In the genomic region with DNA sequence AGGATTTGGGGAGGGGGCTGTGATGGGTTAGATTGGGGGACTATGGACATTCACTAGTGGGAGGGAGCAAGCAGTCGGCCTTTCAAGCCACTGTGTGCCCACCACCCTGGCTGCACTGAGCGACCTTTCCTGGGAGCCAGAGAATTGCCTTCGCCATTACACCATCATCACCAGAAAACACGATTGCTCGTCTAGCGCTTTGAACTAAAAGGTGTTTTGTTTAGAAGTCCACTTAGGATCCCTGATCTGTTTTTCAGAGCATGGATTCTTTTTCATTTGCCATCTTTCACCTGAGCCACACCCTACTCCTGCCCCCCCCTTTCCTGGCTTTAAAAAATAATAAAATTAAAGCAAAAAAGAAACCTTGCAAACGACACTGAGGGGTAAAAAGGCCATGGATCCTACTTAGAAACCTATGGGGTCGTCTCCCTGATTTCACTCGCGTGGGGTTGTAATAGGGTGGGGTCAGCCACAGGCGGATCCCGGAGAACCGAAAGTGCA, we compare ENCODE assay signal across 8 mouse cellular contexts. TPM values are rescaled to one million over a fixed set of nuclear protein-coding genes. Genes with fewer than 3 reads are reported as not detected.
DNase-seq lines count a peak whose midpoint lies in the region; ATAC-seq and TF ChIP-seq lines count a peak whose summit lies in the region.

No protein-coding gene starts in this region.

- H3K79me2 ChIP-seq in CH12.LX (replicated peaks; ENCODE audit: control insufficient read depth, extremely low read depth, insufficient read depth, poor library complexity, severe bottlenecking): peaks cover 46% of the 10 kb centered on the region

- TF ChIP-seq RAD21 in CH12.LX (IDR thresholded peaks at IDR 0.05; ENCODE audit: low read depth, low read length): no peak

- peak overlapping the region; percentile 85 for H3K9ac ChIP-seq in CH12.LX (ENCODE audit: insufficient read depth, low read depth)
- H3K9ac ChIP-seq in forebrain, embryonic 12.5 days: peak overlapping the region; percentile 85
- H3K9ac ChIP-seq in liver, embryonic 12.5 days: peak overlapping the region; percentile 95
- peak overlapping the region; percentile 69 for H3K9ac ChIP-seq in stomach, embryonic 15.5 days

- WGBS in forebrain, embryonic 12.5 days: 1% methylated on average over 13 of the region's 13 CpGs
- 1% methylated on average over 13 of the region's 13 CpGs for WGBS in liver, embryonic 12.5 days (ENCODE audit: insufficient replicate concordance)
- WGBS in stomach, embryonic 15.5 days: under 1% methylated on average over 13 of the region's 13 CpGs

- peak; percentile 34 for ATAC-seq in forebrain, embryonic 12.5 days (ENCODE audit: low FRiP score)
- peak; percentile 8; the same call in 1 of the 2 replicates for ATAC-seq in liver, embryonic 12.5 days
- no peak for ATAC-seq in stomach, embryonic 15.5 days (ENCODE audit: insufficient read depth, low FRiP score, low read depth)

- no peaks in the 10 kb centered on the region for H3K9me3 ChIP-seq in CH12.LX (replicated peaks; ENCODE audit: low read length)
- no peaks in the 10 kb centered on the region for H3K9me3 ChIP-seq in forebrain, embryonic 12.5 days
- H3K9me3 ChIP-seq in liver, embryonic 12.5 days (replicated peaks): no peaks in the 10 kb centered on the region
- no peaks in the 10 kb centered on the region for H3K9me3 ChIP-seq in stomach, embryonic 15.5 days

- no peak for TF ChIP-seq CTCF in CH12.LX (conservative IDR thresholded peaks at IDR 0.05 in 1 of 2, IDR thresholded peaks at IDR 0.05 in 1 of 2; ENCODE audit: low read depth in 2 of 2, low read length in 2 of 2)

- TF ChIP-seq POLR2A in CH12.LX (IDR thresholded peaks at IDR 0.05; ENCODE audit: low read depth, low read length): no peak

- peak overlapping the region; percentile 69 to 78 (median 77) for H3K4me3 ChIP-seq in CH12.LX (replicated peaks in 1 of 3; ENCODE audit: low read depth in 2 of 3, low read length in 2 of 3, poor library complexity in 1 of 3)
- H3K4me3 ChIP-seq in forebrain, embryonic 12.5 days (replicated peaks): peak overlapping the region; percentile 57
- peak overlapping the region; percentile 82 for H3K4me3 ChIP-seq in liver, embryonic 12.5 days
- peak overlapping the region; percentile 57 for H3K4me3 ChIP-seq in stomach, embryonic 15.5 days (replicated peaks)

- H3K4me2 ChIP-seq in CH12.LX (ENCODE audit: insufficient read depth, low read depth, poor library complexity, severe bottlenecking): peak overlapping the region; percentile 65
- peak overlapping the region; percentile 93 for H3K4me2 ChIP-seq in forebrain, embryonic 12.5 days
- H3K4me2 ChIP-seq in liver, embryonic 12.5 days: peak overlapping the region; percentile 96
- peak overlapping the region; percentile 88 for H3K4me2 ChIP-seq in stomach, embryonic 15.5 days

- in situ Hi-C loops in CH12.LX (cut with MboI; ENCODE audit: low pct_ligation_motif_present, low pct_unique_long_range_greater_than_20kb, low sequenced_read_pairs): no loop called here

- TF ChIP-seq EP300 in CH12.LX (IDR thresholded peaks at IDR 0.05; ENCODE audit: low read length): no peak

- H3K27ac ChIP-seq in CH12.LX (ENCODE audit: insufficient read depth, low read depth): peak overlapping the region; percentile 99
- peak overlapping the region; percentile 100 for H3K27ac ChIP-seq in forebrain, embryonic 12.5 days
- peak overlapping the region; percentile 100 for H3K27ac ChIP-seq in liver, embryonic 12.5 days
- H3K27ac ChIP-seq in stomach, embryonic 15.5 days: peak overlapping the region; percentile 100

- no peaks in the 10 kb centered on the region for H3K27me3 ChIP-seq in CH12.LX (replicated peaks)
- H3K27me3 ChIP-seq in forebrain, embryonic 12.5 days: no peaks in the 10 kb centered on the region
- H3K27me3 ChIP-seq in liver, embryonic 12.5 days (replicated peaks): no peaks in the 10 kb centered on the region
- no peaks in the 10 kb centered on the region for H3K27me3 ChIP-seq in stomach, embryonic 15.5 days (replicated peaks)

- intact Hi-C loops in gastrocnemius, postnatal 14 days (cut with DNase I; ENCODE audit: low total_unique reads): no loop called here

- H3K36me3 ChIP-seq in CH12.LX (replicated peaks in 1 of 2; ENCODE audit: control insufficient read depth in 1 of 2, insufficient read depth in 1 of 2, low read length in 1 of 2): peaks cover 0 to 5% of the 10 kb centered on the region in 2 experiments
- H3K36me3 ChIP-seq in forebrain, embryonic 12.5 days (replicated peaks): peaks cover 4% of the 10 kb centered on the region
- H3K36me3 ChIP-seq in liver, embryonic 12.5 days: peaks cover 32% of the 10 kb centered on the region
- H3K36me3 ChIP-seq in stomach, embryonic 15.5 days: no peaks in the 10 kb centered on the region

- peaks cover 0 to 13% of the 10 kb centered on the region in 2 experiments; a peak in 1 of 4 replicates for H3K4me1 ChIP-seq in CH12.LX (ENCODE audit: control insufficient read depth in 1 of 2, insufficient read depth in 2 of 2)
- H3K4me1 ChIP-seq in forebrain, embryonic 12.5 days: peaks cover 55% of the 10 kb centered on the region
- H3K4me1 ChIP-seq in liver, embryonic 12.5 days: peaks cover 54% of the 10 kb centered on the region
- peaks cover 15% of the 10 kb centered on the region for H3K4me1 ChIP-seq in stomach, embryonic 15.5 days

- dilution Hi-C loops in CH12.LX (cut with MboI; ENCODE audit: extremely low pct_ligation_motif_present, extremely low pct_unique_long_range_greater_than_20kb, low sequenced_read_pairs): no loop called here

- DNase-seq in gastrocnemius, postnatal 10 days: peak; percentile 27
- DNase-seq in gastrocnemius, postnatal 25 days: no peak
- no peak for DNase-seq in CH12.LX (ENCODE audit: extremely low read depth)
- DNase-seq in gastrocnemius, postnatal 14 days: no peak
- DNase-seq in cerebellum, postnatal 10 days: no peak

TF ChIP-seq in CH12.LX, 34 proteins besides CTCF, POLR2A, EP300 and RAD21 (continues in another document):
- TF ChIP-seq CHD2 (IDR thresholded peaks at IDR 0.05; ENCODE audit: low read length) (0 out of 2 replicates have a peak, but pooled peaks have one; percentile 4), ZNF384 (IDR thresholded peaks at IDR 0.05; ENCODE audit: low read depth, low read length) (peak; percentile 36), HCFC1 (IDR thresholded peaks at IDR 0.05; ENCODE audit: low read depth, low read length) (no peak; the same call in 1 of the 2 replicates), ZMIZ1 (IDR thresholded peaks at IDR 0.05; ENCODE audit: low read depth, low read length) (0 out of 2 replicates have a peak, but pooled peaks have one; percentile 14), ELF1 (IDR thresholded peaks at IDR 0.05; ENCODE audit: low read depth, low read length) (0 out of 2 replicates have a peak, but pooled peaks have one; percentile 13), ETS1 (conservative IDR thresholded peaks at IDR 0.05; ENCODE audit: low read depth, low read length) (0 out of 2 replicates have a peak, but pooled peaks have one; percentile 31), MYC (IDR thresholded peaks at IDR 0.05; ENCODE audit: low read depth, low read length) (no peak), USF1 (IDR thresholded peaks at IDR 0.05; ENCODE audit: low read depth, low read length) (no peak), MAZ (IDR thresholded peaks at IDR 0.05; ENCODE audit: low read depth, low read length) (peak; percentile 58; the same call in 1 of the 2 replicates), TBP (conservative IDR thresholded peaks at IDR 0.05; ENCODE audit: low read depth, low read length) (no peak), NRF1 (IDR thresholded peaks at IDR 0.05; ENCODE audit: low read depth, low read length) (0 out of 2 replicates have a peak, but pooled peaks have one; percentile 0), CHD1 (IDR thresholded peaks at IDR 0.05; ENCODE audit: low read depth, low read length) (no peak; the same call in 1 of the 2 replicates), ZKSCAN1 (IDR thresholded peaks at IDR 0.05; ENCODE audit: borderline replicate concordance, low read depth, low read length) (no peak), ZC3H11A (IDR thresholded peaks at IDR 0.05; ENCODE audit: low read depth, low read length) (no peak), POLR2AphosphoS2 (IDR thresholded peaks at IDR 0.05; ENCODE audit: low read depth, low read length) (no peak), IRF4 (IDR thresholded peaks at IDR 0.05; ENCODE audit: low read depth, low read length) (no peak), USF2 (conservative IDR thresholded peaks at IDR 0.05; ENCODE audit: low read depth, low read length) (no peak)

RNA-seq across cellular contexts. Expression of a gene that starts 7.4 kb away (rescaled TPM):
- 10 to 100 TPM; 47.0 to 51.8 TPM for total RNA-seq in gastrocnemius, postnatal 10 days (2021)
- 10 to 100 TPM; 33.9 to 34.0 TPM for total RNA-seq in gastrocnemius, postnatal 25 days (2021)
- total RNA-seq in CH12.LX (2012; rRNA removed): 12.8 and 19.2 TPM in 2 replicates
- 23.5 TPM in 2 replicates for total RNA-seq in CH12.LX (2014; rRNA removed)
- 15.8 and 20.9 TPM in 2 replicates for polyA plus RNA-seq in CH12.LX (2012; ENCODE audit: insufficient read length, low read depth)
- polyA plus RNA-seq in forebrain, embryonic 12.5 days (2016; fragmentation: Nextera tagmentation; extraction: Ambion mirVana): 36.4 and 40.5 TPM in 2 replicates
- polyA plus RNA-seq in liver, embryonic 12.5 days (2016; fragmentation: Nextera tagmentation; extraction: Ambion mirVana): 9.5 and 9.9 TPM in 2 replicates
- 17.9 and 19.7 TPM in 2 replicates for polyA plus RNA-seq in stomach, embryonic 15.5 days (2015; fragmentation: Nextera tagmentation; extraction: Ambion mirVana)
- total RNA-seq in gastrocnemius, postnatal 14 days (2021): 10 to 100 TPM; 42.0 to 42.4 TPM

RNA-seq across cellular contexts. Expression of a gene that starts 29.3 kb away (rescaled TPM):
- total RNA-seq in gastrocnemius, postnatal 10 days (2021): 1 to 10 TPM; 6.4 to 6.8 TPM
- total RNA-seq in gastrocnemius, postnatal 25 days (2021): 1 to 10 TPM; 3.2 to 4.0 TPM
- total RNA-seq in CH12.LX (2012; rRNA removed) (6.3 and 7.5 TPM in 2 replicates), CH12.LX (2014; rRNA removed) (3.8 and 5.2 TPM in 2 replicates)
- 4.8 and 6.0 TPM in 2 replicates for polyA plus RNA-seq in CH12.LX (2012; ENCODE audit: insufficient read length, low read depth)
- polyA plus RNA-seq in forebrain, embryonic 12.5 days (2016; fragmentation: Nextera tagmentation; extraction: Ambion mirVana): 38.5 and 45.6 TPM in 2 replicates
- polyA plus RNA-seq in liver, embryonic 12.5 days (2016; fragmentation: Nextera tagmentation; extraction: Ambion mirVana): 7.1 and 8.4 TPM in 2 replicates
- 9.8 and 12.6 TPM in 2 replicates for polyA plus RNA-seq in stomach, embryonic 15.5 days (2015; fragmentation: Nextera tagmentation; extraction: Ambion mirVana)
- 1 to 10 TPM; 5.5 to 5.8 TPM for total RNA-seq in gastrocnemius, postnatal 14 days (2021)

RNA-seq across cellular contexts. Expression of a gene that starts 53.9 kb away (rescaled TPM):
- total RNA-seq in gastrocnemius, postnatal 10 days (2021): 1 to 10 TPM; 3.7 to 5.2 TPM
- 1 to 10 TPM; 1.4 to 1.9 TPM for total RNA-seq in gastrocnemius, postnatal 25 days (2021)
- total RNA-seq in CH12.LX (2012; rRNA removed) (1.4 and 2.7 TPM in 2 replicates), CH12.LX (2014; rRNA removed) (2.8 and 3.1 TPM in 2 replicates)
- polyA plus RNA-seq in CH12.LX (2012; ENCODE audit: insufficient read length, low read depth): 1.0 and 1.1 TPM in 2 replicates
- 3.7 and 3.9 TPM in 2 replicates for polyA plus RNA-seq in forebrain, embryonic 12.5 days (2016; fragmentation: Nextera tagmentation; extraction: Ambion mirVana)
- 2.2 and 2.3 TPM in 2 replicates for polyA plus RNA-seq in liver, embryonic 12.5 days (2016; fragmentation: Nextera tagmentation; extraction: Ambion mirVana)
- polyA plus RNA-seq in stomach, embryonic 15.5 days (2015; fragmentation: Nextera tagmentation; extraction: Ambion mirVana): 3.2 and 3.7 TPM in 2 replicates
- 1 to 10 TPM; 2.7 to 2.8 TPM for total RNA-seq in gastrocnemius, postnatal 14 days (2021)
